Mouse (Mus musculus): ENCODE results near the gene Col6a6. TPM values are rescaled to one million over a fixed set of nuclear protein-coding genes. Genes with fewer than 3 reads are reported as not detected.

Gene Col6a6
- total and polyA plus RNA-seq, 3 experiments, result not detected

GRCm38 (mm10) chr9:105719367-105719766, 108.6 kb downstream of the Col6a6 start:
- H3K9me3 ChIP-seq (replicated peaks; ENCODE audit: insufficient read depth, low read length), result no peaks in the 10 kb centered on the region
- no peak for TF ChIP-seq ZKSCAN1 (IDR thresholded peaks at IDR 0.05; ENCODE audit: low read depth, low read length)
- no peak for TF ChIP-seq ETS1 (IDR thresholded peaks at IDR 0.05; ENCODE audit: low read depth, low read length)
- no peak for TF ChIP-seq TBP (IDR thresholded peaks at IDR 0.05; ENCODE audit: low read depth, low read length)
- no peak for TF ChIP-seq CHD2 (IDR thresholded peaks at IDR 0.05; ENCODE audit: low read length)
- no peak for TF ChIP-seq SMC3 (IDR thresholded peaks at IDR 0.05; ENCODE audit: low read depth, low read length)
- TF ChIP-seq GATA1 (IDR thresholded peaks at IDR 0.05; ENCODE audit: low read depth, low read length), result no peak
- no peak for TF ChIP-seq ZC3H11A (IDR thresholded peaks at IDR 0.05; ENCODE audit: low read depth, low read length)
- no peak overlapping the region for H3K4me3 ChIP-seq (ENCODE audit: control insufficient read depth in 1 of 2, insufficient read depth in 1 of 2, low read depth in 2 of 2, low read length in 2 of 2)
- H3K27ac ChIP-seq (ENCODE audit: control insufficient read depth, low read depth, low read length), result no peak overlapping the region
- H3K79me2 ChIP-seq (ENCODE audit: control insufficient read depth, insufficient read depth, low read length, poor library complexity), result no peaks in the 10 kb centered on the region
- no peaks in the 10 kb centered on the region for H3K4me1 ChIP-seq (ENCODE audit: control insufficient read depth in 1 of 2, insufficient read depth in 2 of 2, low read length in 2 of 2)
- no peak for DNase-seq (ENCODE audit: low read depth, low spot score)
- no peaks in the 10 kb centered on the region for H3K36me3 ChIP-seq (ENCODE audit: control insufficient read depth in 1 of 2, insufficient read depth in 2 of 2, low read length in 2 of 2)
- H3K9ac ChIP-seq (ENCODE audit: control insufficient read depth, low read depth, low read length, poor library complexity, severe bottlenecking), result no peak overlapping the region
- H3K27me3 ChIP-seq (ENCODE audit: control insufficient read depth in 1 of 2, insufficient read depth in 2 of 2, low read length in 2 of 2), result no peaks in the 10 kb centered on the region; a peak in 2 of 4 replicates

GRCm38 (mm10) chr9:105712049-105712448, 115.9 kb downstream of the Col6a6 start:
- Histone ChIP-seq H3K27ac (ENCODE audit: control insufficient read depth, low read depth, low read length) (no peak overlapping the region), H3K9ac (ENCODE audit: control insufficient read depth, low read depth, low read length, poor library complexity, severe bottlenecking) (no peak overlapping the region)
- no peak for DNase-seq (ENCODE audit: low read depth, low spot score)

GRCm38 (mm10) chr9:105705011-105705410, 122.9 kb downstream of the Col6a6 start:
- Histone ChIP-seq H3K27ac (ENCODE audit: control insufficient read depth, low read depth, low read length) (no peak overlapping the region), H3K27me3 (ENCODE audit: control insufficient read depth in 1 of 2, insufficient read depth in 2 of 2, low read length in 2 of 2) (no peaks in the 10 kb centered on the region; a peak in 1 of 4 replicates), H3K4me1 (ENCODE audit: control insufficient read depth in 1 of 2, insufficient read depth in 2 of 2, low read length in 2 of 2) (no peaks in the 10 kb centered on the region), H3K79me2 (ENCODE audit: control insufficient read depth, insufficient read depth, low read length, poor library complexity) (no peaks in the 10 kb centered on the region), H3K36me3 (ENCODE audit: control insufficient read depth in 1 of 2, insufficient read depth in 2 of 2, low read length in 2 of 2) (no peaks in the 10 kb centered on the region), H3K9me3 (replicated peaks; ENCODE audit: insufficient read depth, low read length) (no peaks in the 10 kb centered on the region), H3K4me3 (ENCODE audit: control insufficient read depth in 1 of 2, insufficient read depth in 1 of 2, low read depth in 2 of 2, low read length in 2 of 2) (no peak overlapping the region), H3K9ac (ENCODE audit: control insufficient read depth, low read depth, low read length, poor library complexity, severe bottlenecking) (no peak overlapping the region)
- no peak for DNase-seq (ENCODE audit: low read depth, low spot score)
- no peak for TF ChIP-seq TCF12 (IDR thresholded peaks at IDR 0.05; ENCODE audit: low read depth, low read length)
- no peak for TF ChIP-seq CHD1 (IDR thresholded peaks at IDR 0.05; ENCODE audit: low read depth, low read length)
- no peak for TF ChIP-seq ZKSCAN1 (IDR thresholded peaks at IDR 0.05; ENCODE audit: low read depth, low read length)
- no peak for TF ChIP-seq MAFK (IDR thresholded peaks at IDR 0.05; ENCODE audit: borderline replicate concordance, low read depth, low read length)
- TF ChIP-seq MAX (IDR thresholded peaks at IDR 0.05; ENCODE audit: low read length), result no peak
- no peak for TF ChIP-seq POLR2AphosphoS5 (IDR thresholded peaks at IDR 0.05; ENCODE audit: borderline replicate concordance, low read depth, low read length)

More at GRCm38 (mm10) chr9:105712049-105712448, 115.9 kb downstream of the Col6a6 start:
- H3K79me2 ChIP-seq (ENCODE audit: control insufficient read depth, insufficient read depth, low read length, poor library complexity), result no peaks in the 10 kb centered on the region
- H3K9me3 ChIP-seq (replicated peaks; ENCODE audit: insufficient read depth, low read length), result no peaks in the 10 kb centered on the region
- TF ChIP-seq TBP (IDR thresholded peaks at IDR 0.05; ENCODE audit: low read depth, low read length) (no peak), ZC3H11A (IDR thresholded peaks at IDR 0.05; ENCODE audit: low read depth, low read length) (no peak), CTCF (IDR thresholded peaks at IDR 0.05 in 2 of 3, conservative IDR thresholded peaks at IDR 0.05 in 1 of 3; ENCODE audit: control insufficient read depth in 1 of 3, insufficient read depth in 1 of 3, low read depth in 2 of 3, low read length in 3 of 3, poor library complexity in 1 of 3, severe bottlenecking in 1 of 3) (no peak), BHLHE40 (IDR thresholded peaks at IDR 0.05; ENCODE audit: borderline replicate concordance, low read depth, low read length) (no peak), POLR2AphosphoS5 (IDR thresholded peaks at IDR 0.05; ENCODE audit: borderline replicate concordance, low read depth, low read length) (no peak), ELF1 (IDR thresholded peaks at IDR 0.05; ENCODE audit: low read depth, low read length) (no peak), UBTF (IDR thresholded peaks at IDR 0.05; ENCODE audit: borderline replicate concordance, insufficient read depth, low read depth, low read length) (no peak), MEF2A (IDR thresholded peaks at IDR 0.05; ENCODE audit: extremely low read depth, insufficient replicate concordance, low read depth, low read length, poor library complexity, severe bottlenecking) (no peak), USF1 (IDR thresholded peaks at IDR 0.05; ENCODE audit: low read depth, low read length) (no peak), CHD2 (IDR thresholded peaks at IDR 0.05; ENCODE audit: low read length) (no peak), HCFC1 (IDR thresholded peaks at IDR 0.05; ENCODE audit: low read depth, low read length) (no peak)
- no peak overlapping the region for H3K4me3 ChIP-seq (ENCODE audit: control insufficient read depth in 1 of 2, insufficient read depth in 1 of 2, low read depth in 2 of 2, low read length in 2 of 2)
- H3K4me1 ChIP-seq (ENCODE audit: control insufficient read depth in 1 of 2, insufficient read depth in 2 of 2, low read length in 2 of 2), result no peaks in the 10 kb centered on the region
- H3K27me3 ChIP-seq (ENCODE audit: control insufficient read depth in 1 of 2, insufficient read depth in 2 of 2, low read length in 2 of 2), result no peaks in the 10 kb centered on the region
- H3K36me3 ChIP-seq (ENCODE audit: control insufficient read depth in 1 of 2, insufficient read depth in 2 of 2, low read length in 2 of 2), result no peaks in the 10 kb centered on the region
